Mouse (Mus musculus) testis, adult 2 months (tissue): Measurements from ENCODE around the gene Rpl10a.

Experiments used
- CTCF ChIP-seq: fragments of 200-500 bp; IDR thresholded peaks from 2 replicates; pipeline ENCODE4 v1.5.1; 2012; ENCODE audit warnings: low read depth, mild to moderate bottlenecking, inconsistent platforms, low read length, moderate library complexity; ENCODE audit not compliant: control insufficient read depth, insufficient read depth, insufficient replicate concordance
- POLR2A ChIP-seq: fragments of 200-500 bp; IDR thresholded peaks from 2 replicates; pipeline ENCODE4 v1.6.1; 2012; ENCODE audit warnings: low read depth, mild to moderate bottlenecking, inconsistent platforms, low read length, moderate library complexity; ENCODE audit not compliant: control insufficient read depth

- TF ChIP-seq CTCF (no peak), POLR2A (no peak)
Measured at GRCm38 (mm10) chr17:28341091-28341490, 12.8 kb downstream of the Rpl10a start.
